Mouse (Mus musculus) kidney, adult 8-10 months (tissue): ENCODE results near the gene Zcchc7.
A peak's percentile ranks its signal among the peaks of the same experiment; 100 is the strongest.
"Not testable (repeated sequence)": the region's sequence is repeated elsewhere in the genome, so short reads cannot be mapped to it uniquely, and the experiment has no call there.

Source experiments
- DNase-seq, 2 experiments: peaks; one replicate each; pipeline ENCODE4 v3.0.0; 2022

Gene Zcchc7

GRCm38 (mm10) chr4:44920831-44921230, 165.2 kb downstream of the Zcchc7 start:
- DNase-seq: peak; percentile 47 to 66

- DNase-seq: no peak
These were observed 166.9 kb downstream of the Zcchc7 start for GRCm38 (mm10) chr4:44922466-44923128.

- DNase-seq: no peak
These were observed 167.4 kb downstream of the Zcchc7 start for GRCm38 (mm10) chr4:44923129-44923481.

GRCm38 (mm10) chr4:44927934-44928333, 172.3 kb downstream of the Zcchc7 start:
- no peak for DNase-seq

GRCm38 (mm10) chr4:44928790-44929189, 173.1 kb downstream of the Zcchc7 start:
- DNase-seq: no peak

- DNase-seq: no peak
These were observed 174.7 kb downstream of the Zcchc7 start for GRCm38 (mm10) chr4:44930406-44930805.

GRCm38 (mm10) chr4:44931732-44932131, 176.1 kb downstream of the Zcchc7 start:
- DNase-seq: no peak

- peak; percentile 20 to 29 for DNase-seq
These were observed 183.0 kb downstream of the Zcchc7 start for GRCm38 (mm10) chr4:44938359-44939340.

- no peak for DNase-seq
These were observed 184.0 kb downstream of the Zcchc7 start for GRCm38 (mm10) chr4:44939576-44940249.

GRCm38 (mm10) chr4:44940286-44940685, 184.6 kb downstream of the Zcchc7 start:
- DNase-seq: no peak

GRCm38 (mm10) chr4:44942237-44942636, 186.6 kb downstream of the Zcchc7 start:
- no peak for DNase-seq

- DNase-seq: peak; percentile 79 to 81
These were observed 187.8 kb downstream of the Zcchc7 start for GRCm38 (mm10) chr4:44943480-44943879.

- DNase-seq: peak in 1 of 2 experiments; percentile 38
These were observed 188.9 kb downstream of the Zcchc7 start for GRCm38 (mm10) chr4:44944426-44945075.

- DNase-seq: not testable (repeated sequence)
These were observed 190.4 kb downstream of the Zcchc7 start for GRCm38 (mm10) chr4:44946126-44946525.

- peak; percentile 11 to 21 for DNase-seq
These were observed 191.8 kb downstream of the Zcchc7 start for GRCm38 (mm10) chr4:44947464-44947863.

- DNase-seq: no peak
These were observed 192.6 kb downstream of the Zcchc7 start for GRCm38 (mm10) chr4:44948314-44948713.

- DNase-seq: no peak
These were observed 197.4 kb downstream of the Zcchc7 start for GRCm38 (mm10) chr4:44953041-44953440.

GRCm38 (mm10) chr4:44958776-44959175, 203.1 kb downstream of the Zcchc7 start:
- no peak for DNase-seq

- DNase-seq: no peak
These were observed 203.5 kb downstream of the Zcchc7 start for GRCm38 (mm10) chr4:44959220-44959619.

GRCm38 (mm10) chr4:44963156-44963555, 207.5 kb downstream of the Zcchc7 start:
- DNase-seq: peak in 1 of 2 experiments; percentile 42

GRCm38 (mm10) chr4:44965175-44965574, 209.5 kb downstream of the Zcchc7 start:
- DNase-seq: no peak

GRCm38 (mm10) chr4:44965736-44966135, 210.1 kb downstream of the Zcchc7 start:
- DNase-seq: peak; percentile 18 to 31

- DNase-seq: no peak
These were observed 211.7 kb downstream of the Zcchc7 start for GRCm38 (mm10) chr4:44967402-44967801.
